Mouse (Mus musculus) thymus, postnatal 25 days (tissue): ENCODE data around the gene Abcc6.

Experiments
- DNase-seq: peaks from one replicate; pipeline ENCODE4 v3.0.0; 2022

The Abcc6 gene

DNA sequence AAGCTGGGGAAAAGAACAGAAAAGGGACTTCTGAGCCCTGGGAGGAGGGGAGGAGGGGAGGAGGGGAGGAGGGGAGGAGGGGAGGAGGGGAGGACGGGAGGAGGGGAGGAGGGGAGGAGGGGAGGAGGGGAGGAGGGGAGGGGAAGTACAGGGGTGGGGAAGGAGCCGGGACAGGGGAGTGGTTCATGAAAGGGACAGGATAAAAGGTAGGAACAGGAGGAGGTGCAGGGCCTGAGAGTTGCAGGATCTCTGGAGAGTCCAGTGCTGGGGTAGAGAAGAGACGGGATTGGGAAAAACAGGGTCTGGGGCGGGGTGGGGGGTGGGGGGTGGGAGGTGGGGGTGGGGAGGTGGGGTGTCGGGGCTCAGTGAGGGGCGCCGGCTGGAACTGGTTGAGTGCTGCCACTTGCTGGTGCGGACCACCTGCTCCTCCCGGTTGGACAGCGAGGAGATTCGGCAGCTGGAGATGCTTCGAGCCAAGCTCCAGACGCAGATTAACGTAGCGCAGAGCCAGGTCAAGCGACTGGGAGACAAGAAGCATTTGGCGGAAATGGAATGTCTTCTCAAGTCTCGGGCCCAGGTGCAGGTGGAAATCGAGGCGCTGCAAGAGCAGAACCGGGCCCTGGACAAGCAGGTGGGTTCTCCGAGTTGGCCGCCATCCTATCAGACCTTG is 101.3 kb downstream of the Abcc6 start:
- DNase-seq, result no peak

DNA sequence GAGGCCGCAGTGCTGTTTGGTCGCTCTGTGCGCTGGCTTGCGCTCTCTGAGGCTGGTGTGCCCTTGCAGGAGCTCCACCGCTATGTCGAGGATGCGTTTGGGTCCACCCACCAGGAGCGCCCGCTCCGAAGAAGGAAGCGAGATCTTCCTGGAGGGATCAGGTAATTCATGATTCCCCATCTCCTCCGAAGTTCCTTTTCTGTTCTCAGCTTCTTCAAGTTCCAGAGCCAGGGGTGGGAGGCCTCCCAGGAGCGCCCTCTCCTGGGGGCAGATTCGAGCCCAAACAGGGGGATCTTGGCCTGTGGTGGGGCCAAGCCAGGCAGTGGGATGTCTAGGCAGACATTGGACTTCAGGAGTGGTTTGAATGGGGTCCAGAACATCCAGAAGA is 105.7 kb downstream of the Abcc6 start:
- DNase-seq, result peak; percentile 76

- no peak for DNase-seq
These were observed 106.2 kb downstream of the Abcc6 start, which contains the start of gene Ccdc114 for GRCm38 (mm10) chr7:45923762-45924428. TSS of gene Ccdc114 (plus strand) at chr7:45924072.

DNA sequence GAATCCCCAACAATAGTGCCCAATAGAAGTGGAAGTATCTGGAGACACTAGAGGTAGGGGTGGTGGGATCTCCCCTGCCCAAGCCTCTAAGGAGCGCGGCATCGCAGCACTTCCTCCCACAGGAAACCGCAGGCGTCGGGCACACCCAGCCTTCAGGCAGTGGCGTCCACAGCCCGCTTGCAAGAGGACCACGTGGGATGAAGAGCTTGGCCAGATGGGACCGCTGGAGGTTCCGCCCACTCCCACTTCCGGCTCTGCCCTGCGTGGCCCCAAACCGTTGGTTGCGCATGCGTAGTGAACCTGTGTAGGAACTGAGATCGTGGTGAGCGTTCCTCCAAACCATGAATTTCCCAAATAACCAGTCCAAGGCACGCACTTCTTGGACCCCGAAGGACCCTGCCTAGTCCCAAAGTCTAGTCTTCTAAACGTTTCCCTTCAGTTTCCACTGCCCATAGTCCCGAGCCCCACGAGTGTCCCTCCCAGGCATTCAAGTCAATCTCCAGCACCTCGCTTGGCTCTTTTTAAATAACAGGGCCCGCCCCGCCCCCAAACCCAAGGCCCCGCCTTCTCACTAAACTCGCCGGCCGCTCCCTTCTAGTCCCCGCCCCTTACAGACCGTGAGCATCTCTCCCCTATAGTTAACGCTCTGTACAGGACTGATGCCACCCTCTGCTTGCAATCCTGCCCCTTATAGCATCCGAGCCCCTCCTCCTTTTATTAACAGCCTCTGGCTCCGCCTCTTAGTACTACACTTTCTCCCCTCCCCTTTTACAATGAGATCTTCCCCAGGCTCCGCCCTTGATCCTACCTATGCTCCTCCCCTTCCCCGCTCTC is 107.0 kb downstream of the Abcc6 start:
- DNase-seq, result peak; percentile 94

- peak; percentile 22 for DNase-seq
These were observed 108.0 kb downstream of the Abcc6 start for GRCm38 (mm10) chr7:45921950-45922600.

- DNase-seq, result peak; percentile 79
These were observed 108.9 kb downstream of the Abcc6 start, which contains the start of gene Emp3 for GRCm38 (mm10) chr7:45921242-45921621. TSS of gene Emp3 (minus strand) at chr7:45921404.

- peak; percentile 38 for DNase-seq
These were observed 109.4 kb downstream of the Abcc6 start for GRCm38 (mm10) chr7:45920583-45921241.

- DNase-seq, result peak; percentile 38
These were observed 110.3 kb downstream of the Abcc6 start for GRCm38 (mm10) chr7:45919761-45920160.

DNA sequence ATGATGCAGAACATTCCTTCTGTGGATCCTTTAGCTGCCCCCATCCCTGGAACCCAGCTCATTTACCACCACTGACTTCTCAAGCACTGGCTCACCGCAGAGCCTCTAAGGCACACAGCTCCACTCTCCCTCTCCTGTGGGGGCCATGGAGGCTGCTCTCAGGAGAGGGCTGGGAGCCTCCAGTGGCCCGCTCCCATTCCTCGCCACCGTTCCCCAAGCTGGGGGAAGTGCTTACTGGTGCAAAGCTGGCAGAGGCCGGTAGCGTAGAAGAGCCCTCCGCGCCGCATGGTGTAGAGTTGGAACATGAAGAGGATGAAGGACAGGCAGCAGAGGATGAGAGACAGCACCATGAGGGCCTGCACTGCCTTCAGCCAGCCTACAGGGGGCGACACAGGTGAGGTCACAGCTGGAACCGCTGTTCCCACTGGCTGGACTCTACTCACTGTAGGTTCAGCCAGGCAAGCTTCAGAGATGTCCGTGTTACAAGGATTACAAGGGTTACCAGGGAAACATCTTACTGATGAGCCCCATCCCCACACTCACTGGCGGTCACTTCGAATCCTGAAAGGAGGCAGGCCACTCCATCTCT is 110.9 kb downstream of the Abcc6 start:
- peak; percentile 40 for DNase-seq

DNA sequence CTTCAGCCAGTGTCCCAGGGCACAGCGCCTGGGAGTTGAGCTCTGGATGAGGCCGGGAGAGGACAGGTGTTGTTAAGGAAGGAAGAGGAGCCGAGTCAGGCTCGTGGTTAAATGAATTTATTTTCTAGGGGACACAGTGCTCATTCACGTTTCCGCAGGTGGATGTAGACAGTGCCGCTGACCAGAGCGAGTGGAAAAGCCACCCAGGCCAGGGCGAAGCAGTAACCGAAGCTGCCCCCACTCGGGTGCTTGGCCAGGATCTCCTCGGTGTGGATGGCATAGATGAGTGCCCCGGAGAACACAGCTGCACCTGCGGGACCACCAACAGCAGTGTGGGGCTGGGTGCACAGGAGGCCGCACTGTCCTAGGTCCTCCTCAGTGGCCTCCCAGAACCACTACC is 112.2 kb downstream of the Abcc6 start:
- DNase-seq, result no peak
